Mouse (Mus musculus) stomach, postnatal 0 days (tissue): ENCODE results near the gene Clcn3.

ENCODE experiments used
- CTCF ChIP-seq: IDR thresholded peaks from 2 replicates; pipeline ENCODE4 v1.5.1; 2016; ENCODE audit warnings: antibody characterized with exemption, low read depth, mild to moderate bottlenecking, moderate library complexity
- EP300 ChIP-seq: optimal IDR thresholded peaks from 2 replicates; pipeline ENCODE3; 2016; ENCODE audit warnings: antibody characterized with exemption

GRCm38 (mm10) chr8:60912554-60912953 lies 70.5 kb downstream of the Clcn3 start:
- no peak for TF ChIP-seq EP300
- TF ChIP-seq CTCF: no peak
